Mouse (Mus musculus) adrenal gland (tissue): ENCODE measurements around the gene Pcdh15.

Experiments used
- intact Hi-C: fragments of 180-260 bp; cut with DNase I; formaldehyde crosslinking; loops from one replicate; pipeline ENCODE4 v1.15.1; 2025

Gene Pcdh15

GRCm38 (mm10) chr10:74512315-74512714 is 1413.2 kb downstream of the Pcdh15 start:
- intact Hi-C loops = no loop called here

DNA sequence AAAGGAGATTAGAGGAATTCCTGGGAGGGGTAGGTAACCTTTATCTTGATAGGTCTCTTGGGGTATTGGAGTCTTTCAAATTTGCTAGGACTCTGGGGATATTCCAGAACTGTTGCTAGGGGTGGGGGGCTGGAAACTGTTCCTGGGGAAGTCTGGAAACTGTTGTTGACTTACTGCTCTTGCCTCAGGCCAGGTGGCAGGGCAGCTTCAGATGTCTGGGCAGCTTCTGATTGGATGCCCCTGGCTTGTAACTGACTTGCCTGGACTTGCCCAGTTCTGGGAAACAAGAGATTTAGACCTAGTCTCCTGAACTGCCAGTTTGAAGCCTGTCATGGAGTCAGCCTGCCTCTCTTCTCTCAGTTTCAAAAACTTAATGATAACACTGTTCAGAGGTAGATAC is 1414.6 kb downstream of the Pcdh15 start:
- intact Hi-C loops = no loop called here

DNA sequence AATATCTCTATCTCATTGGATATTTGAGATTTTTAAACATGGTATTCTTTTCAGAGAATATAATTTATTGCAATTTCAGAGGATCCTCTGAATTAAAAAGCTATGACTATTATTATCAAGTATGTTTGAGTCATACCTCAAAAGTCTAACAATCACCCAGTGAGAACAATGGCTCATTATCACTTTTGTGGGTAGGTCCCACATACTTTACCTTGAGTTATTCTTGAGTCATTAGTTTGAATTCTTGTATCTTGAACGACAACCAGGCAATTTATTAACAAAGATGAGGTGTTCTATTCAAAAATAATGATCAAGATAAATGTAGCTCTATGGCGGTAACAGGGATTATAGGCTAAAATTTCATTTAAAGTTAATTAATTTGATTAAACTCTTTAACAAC is 1439.2 kb downstream of the Pcdh15 start:
- intact Hi-C loops = no loop called here

GRCm38 (mm10) chr10:74555326-74555725 is 1456.2 kb downstream of the Pcdh15 start:
- intact Hi-C loops = no loop called here

- intact Hi-C loops = no loop called here
These were observed 1470.5 kb downstream of the Pcdh15 start for GRCm38 (mm10) chr10:74569603-74570002.

- intact Hi-C loops = no loop called here
These were observed 1480.8 kb downstream of the Pcdh15 start for GRCm38 (mm10) chr10:74579924-74580323.

DNA sequence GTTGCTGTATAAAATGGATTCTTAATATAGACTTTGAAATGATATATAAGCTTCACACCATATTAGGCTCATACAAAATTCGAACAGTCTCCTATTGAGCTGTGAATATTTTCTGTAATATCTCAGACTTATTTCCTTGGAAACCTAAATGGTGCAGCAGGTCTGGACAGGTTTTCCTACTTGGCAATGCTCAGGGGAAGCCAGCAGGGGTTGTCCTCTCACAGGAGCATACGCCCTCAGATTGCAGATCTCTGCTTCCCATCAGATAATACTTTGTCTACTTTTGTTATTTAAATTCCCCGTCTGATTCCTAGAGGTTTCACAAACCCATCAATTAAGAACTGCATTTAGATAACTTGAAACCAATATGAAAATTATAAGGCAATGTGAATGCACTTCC is 1492.7 kb downstream of the Pcdh15 start:
- intact Hi-C loops = no loop called here

GRCm38 (mm10) chr10:74607683-74608082 is 1508.5 kb downstream of the Pcdh15 start:
- intact Hi-C loops = no loop called here

DNA sequence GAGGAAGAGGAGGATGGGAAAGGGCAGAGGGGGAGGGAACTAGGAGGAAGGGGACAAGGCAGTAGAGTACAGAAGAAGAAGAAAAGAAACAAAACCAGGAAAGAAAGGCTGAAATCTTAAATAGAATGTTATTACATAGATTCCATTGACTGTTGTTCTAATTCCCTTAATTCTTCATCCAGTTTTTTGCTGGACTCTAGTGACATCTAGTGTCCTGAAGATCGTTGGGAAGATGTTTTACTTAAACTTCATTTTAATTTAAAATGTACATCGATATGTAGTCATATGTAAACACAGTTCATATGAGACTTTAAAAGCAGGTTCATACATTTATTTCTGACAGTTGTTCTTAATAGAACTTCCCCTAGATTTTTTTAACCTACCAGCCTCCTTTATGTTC is 1522.7 kb downstream of the Pcdh15 start:
- intact Hi-C loops = loop anchor here (10.0 kb wide), 1 partner anchor 407 kb away; no protein-coding TSS in a partner anchor

- intact Hi-C loops = loop anchor here (10.0 kb wide), 1 partner anchor 411 kb away; no protein-coding TSS in a partner anchor
These were observed 1526.6 kb downstream of the Pcdh15 start for GRCm38 (mm10) chr10:74625715-74626114.

- intact Hi-C loops = loop anchor here (10.0 kb wide), 1 partner anchor 412 kb away; no protein-coding TSS in a partner anchor
These were observed 1527.5 kb downstream of the Pcdh15 start for GRCm38 (mm10) chr10:74626596-74626995.

DNA sequence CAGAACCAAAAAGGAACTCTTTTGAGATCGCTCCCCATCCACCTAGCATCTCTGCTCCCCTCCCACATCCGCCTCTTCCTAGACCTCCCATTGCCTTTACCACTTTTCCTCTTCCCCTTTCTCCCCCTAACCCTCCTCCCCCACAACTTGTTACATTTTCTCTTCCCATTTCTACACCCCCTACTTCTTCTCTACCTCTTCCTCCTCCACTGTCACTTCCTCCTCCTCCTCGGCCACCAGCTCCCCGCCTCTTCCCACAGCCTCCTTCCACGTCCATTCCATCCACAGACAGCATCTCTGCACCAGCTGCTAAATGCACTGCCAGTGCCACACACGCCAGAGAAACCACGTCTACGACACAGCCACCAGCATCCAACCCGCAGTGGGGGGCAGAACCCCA is 1532.2 kb downstream of the Pcdh15 start:
- intact Hi-C loops = no loop called here

DNA sequence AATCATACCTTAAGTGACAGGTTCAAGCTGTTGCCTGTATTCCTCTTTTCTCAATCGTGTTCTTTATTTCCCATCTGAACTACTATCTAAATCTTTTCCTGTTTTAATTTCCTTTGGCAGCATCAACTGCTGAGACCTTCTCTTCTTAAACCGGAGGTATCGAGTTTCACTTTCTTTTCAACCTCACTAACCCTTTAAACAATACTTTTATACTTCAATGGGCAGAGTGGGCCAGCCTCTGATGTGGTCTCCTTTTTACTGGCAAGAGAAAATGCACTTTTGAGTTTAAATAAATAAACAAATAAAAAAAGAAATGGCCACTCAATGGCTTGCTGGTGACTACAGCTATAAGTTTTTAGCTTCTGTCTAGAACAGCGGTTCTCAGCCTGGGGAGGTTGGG is 1537.9 kb downstream of the Pcdh15 start:
- intact Hi-C loops = no loop called here

GRCm38 (mm10) chr10:74642125-74642524 is 1543.0 kb downstream of the Pcdh15 start:
- intact Hi-C loops = no loop called here

- intact Hi-C loops = no loop called here
These were observed 1564.0 kb downstream of the Pcdh15 start for GRCm38 (mm10) chr10:74663171-74663570.

- intact Hi-C loops = no loop called here
These were observed 1580.9 kb downstream of the Pcdh15 start for GRCm38 (mm10) chr10:74680016-74680491.

DNA sequence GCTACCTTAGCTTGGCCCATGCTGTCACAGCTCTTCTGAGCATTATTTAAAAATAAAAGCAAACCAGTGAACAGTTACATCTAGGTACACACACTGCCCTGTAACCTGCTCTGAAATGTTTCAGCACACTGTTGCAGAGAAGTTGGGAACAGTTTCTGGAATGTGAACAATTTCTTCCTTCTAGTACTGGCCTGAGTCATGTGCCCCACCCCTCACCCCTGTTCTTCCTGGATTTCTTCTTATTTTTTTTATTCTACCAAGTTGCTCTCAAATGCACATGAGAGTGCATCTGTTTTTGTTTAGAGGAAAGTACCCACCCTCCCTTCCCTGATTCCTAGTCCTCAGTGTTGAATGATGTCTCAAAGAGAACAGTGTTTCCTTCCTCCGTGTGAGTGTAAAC is 1581.4 kb downstream of the Pcdh15 start:
- intact Hi-C loops = no loop called here
